Mouse (Mus musculus): Measurements from ENCODE around the gene Capzb.
A peak's percentile ranks its signal among the peaks of the same experiment; 100 is the strongest.

Gene Capzb

DNA sequence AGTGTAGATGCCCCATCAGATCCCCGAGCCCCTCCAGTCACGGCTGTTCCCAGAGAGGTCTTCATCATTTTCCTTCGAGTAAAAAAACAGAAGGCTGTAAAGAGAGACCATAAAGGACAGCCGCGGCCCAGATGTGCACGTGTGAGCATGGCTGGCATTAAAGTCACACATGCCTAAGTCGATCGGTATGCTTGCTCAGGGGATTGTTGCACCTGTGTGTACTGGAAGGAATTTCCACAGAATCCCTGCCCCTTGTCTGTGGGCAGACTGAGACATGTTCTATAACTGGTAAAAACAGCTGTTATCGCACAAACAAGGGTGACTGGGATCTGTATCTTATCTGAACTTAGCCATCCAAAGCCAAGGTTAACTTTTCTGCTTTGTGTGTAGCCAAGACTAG, 78.9 kb downstream of the Capzb start:
- no peak for DNase-seq

DNA sequence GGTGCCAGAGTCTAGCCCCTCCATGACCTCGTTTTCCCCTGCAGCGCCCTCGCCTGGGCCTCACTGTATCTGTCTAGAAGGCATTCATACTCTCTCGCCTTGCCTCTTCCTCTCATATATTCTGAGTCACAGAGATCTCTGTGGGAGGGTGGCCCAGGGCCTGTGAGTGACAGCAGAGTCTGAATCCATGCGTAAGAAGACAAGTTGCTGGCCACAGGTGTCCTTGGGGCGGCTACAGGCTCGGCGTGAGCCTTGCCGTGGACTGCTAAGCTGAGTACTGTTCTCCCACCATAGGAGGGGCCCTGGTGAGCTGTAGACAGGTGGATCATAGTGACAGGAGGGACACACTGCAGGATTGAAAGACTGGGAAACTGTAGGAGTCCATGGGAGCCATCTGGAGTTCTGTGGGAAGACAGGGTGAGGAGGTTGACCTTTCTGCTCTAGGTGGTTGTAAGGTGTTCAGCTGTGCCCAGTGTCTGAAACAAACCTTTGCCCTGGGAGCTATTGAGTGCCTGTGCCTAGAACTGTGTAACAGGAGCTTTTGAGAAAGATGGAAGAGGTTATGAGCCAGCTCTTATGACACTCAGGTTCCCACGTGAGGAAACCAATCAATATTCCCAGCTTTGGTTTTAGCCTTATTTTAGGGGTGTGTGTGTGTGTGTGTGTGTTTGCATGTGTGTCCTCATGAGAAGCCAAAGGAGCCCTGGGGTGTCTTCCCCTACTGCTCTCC, 80.4 kb downstream of the Capzb start:
- no peak for DNase-seq

DNA sequence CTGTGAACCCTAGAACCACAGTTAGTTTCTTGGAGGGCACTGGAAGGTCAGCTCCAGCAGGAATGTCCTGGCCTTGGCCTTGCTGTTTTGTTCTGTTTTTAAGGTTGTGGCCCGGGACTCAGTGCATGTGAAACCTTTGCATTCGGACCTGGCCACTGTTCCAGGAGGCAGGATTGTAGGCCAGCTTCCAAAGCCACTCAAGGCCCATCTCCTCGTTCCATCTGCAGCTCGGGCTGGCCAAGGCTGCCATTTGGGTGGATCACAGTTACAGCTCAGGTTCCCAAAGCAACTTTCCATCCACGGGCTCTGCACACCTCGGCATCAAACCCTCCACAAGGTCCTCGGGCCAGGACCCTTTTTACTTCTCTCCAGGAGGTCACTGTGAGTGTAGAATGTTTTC, 81.9 kb downstream of the Capzb start:
- DNase-seq: no peak

DNA sequence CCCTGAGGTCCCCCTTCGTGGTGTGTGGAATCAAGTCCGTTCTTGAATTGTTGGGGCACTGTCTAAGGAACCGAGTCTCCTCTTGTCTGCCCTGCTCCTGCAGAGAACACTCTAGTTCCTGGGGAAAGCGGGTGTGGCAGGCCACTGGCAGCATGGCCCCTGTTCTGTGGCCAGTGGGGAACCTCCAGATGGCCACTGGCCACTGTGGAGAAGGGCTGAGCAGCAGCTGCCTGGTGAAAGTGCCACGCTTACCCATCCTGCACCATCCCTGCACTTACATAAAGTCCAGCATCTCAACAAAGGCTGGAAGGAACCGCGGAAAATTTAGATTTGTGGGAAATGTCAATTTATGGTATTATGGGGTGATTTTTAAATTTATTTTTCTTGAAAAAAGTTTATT, 83.7 kb downstream of the Capzb start:
- DNase-seq: no peak

DNA sequence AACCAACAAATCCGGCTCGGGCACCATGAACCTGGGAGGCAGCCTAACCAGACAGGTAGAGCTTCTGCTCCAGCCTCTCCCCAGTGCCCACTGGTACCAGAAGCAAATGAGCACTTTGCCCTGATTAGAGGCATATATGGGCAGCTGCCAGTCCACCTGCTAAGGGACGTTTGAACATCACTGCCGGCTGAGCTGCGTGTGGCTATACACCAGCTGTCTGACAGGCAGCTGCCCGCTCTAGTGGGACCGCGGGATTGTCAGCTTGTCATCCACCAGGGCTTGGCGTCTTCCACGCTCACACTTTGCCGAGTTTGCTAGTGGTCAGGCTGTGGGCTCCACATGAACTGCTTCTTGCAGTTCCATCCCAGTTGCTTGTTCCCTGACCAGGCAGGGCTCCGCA, 87.8 kb downstream of the Capzb start:
- no peak for DNase-seq

DNA sequence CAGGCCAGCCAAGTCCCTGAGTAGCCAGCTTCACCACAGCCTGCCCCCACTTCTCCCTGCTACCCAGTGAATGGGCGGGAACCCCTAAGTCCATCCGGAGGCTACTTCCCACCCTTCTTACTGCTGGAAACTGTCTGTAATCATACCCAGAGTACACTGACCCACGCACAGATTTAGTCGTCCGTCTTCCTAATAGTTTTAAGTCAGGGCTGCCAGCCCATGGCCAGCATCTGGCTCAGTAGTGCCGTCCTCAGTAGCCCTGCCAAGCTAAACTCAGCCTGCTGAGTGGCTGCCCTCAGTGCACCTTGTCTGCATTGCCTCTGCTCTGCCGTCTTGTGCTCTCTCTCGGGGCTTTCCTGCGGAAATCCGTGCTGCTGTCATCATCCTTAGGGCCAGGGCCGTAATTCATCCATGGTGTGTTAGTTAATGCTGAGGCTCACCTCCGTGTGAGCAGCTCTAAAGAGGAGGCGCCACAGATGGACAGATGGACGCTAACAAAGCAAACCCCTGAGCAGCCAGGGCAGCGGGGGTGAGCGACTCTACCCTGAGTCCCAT, 89.2 kb downstream of the Capzb start:
- no peak for DNase-seq

DNA sequence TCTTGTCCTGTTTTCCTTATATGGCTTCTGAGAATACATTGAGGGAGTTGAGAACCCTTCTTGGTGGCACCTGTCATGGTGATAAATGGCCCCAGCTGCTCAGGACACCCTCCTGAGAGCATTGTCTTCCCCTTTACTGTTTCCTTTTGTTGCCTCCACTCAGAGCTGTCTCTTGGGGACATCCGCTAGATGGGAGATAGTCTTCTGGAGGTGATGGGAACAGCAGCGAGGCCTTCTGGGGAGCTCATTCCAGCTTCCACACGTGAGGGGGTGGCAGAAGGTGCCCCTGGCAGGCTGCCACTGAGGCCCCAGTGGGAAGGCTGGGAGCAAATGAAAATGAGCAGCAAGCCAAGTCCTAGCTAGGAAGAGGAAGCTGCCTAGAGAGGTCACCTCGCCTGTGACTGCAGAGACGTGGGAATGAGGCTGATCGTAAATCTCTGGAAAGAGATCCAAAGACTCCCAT, 90.3 kb downstream of the Capzb start:
- peak; percentile 24 for DNase-seq

DNA sequence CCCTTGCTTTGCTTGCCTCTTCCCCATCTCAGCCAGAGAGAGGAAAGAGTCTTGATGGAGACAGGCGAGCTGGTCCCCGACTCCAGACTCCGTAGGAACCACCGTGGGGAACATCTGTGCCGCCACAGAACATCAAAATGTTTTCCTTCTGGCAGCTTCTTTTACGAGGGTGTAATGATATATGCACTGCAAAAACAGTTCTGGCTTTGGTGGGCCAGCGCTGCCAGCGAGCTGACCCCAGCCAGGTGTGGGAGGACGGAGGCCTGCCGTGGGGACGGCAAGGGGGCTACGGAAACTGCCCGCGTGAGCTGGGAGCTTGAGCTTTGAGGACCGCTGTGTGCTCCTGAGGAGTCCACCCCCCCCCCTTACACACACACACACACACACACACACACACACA, 92.2 kb downstream of the Capzb start:
- DNase-seq: peak; percentile 12

DNA sequence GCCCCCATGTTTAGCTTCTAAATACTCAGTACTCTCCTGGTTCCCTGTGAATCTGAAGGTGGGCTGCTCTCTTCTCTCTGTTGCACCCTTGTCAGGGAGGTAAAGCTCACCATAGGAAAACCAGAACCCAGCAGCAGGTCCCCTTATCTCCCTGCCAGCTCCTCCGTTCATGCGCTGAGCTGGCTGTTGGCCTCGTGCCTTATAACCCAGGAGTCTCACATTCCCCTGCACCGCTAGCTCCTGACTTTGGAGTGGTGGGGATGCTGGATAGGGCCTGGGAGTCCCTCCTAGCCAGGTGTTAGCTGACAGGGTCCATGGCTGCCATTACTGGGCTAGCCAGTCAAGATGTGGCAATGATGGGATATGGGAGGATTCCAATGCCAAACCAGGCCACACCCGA, 93.5 kb downstream of the Capzb start:
- DNase-seq: no peak

DNA sequence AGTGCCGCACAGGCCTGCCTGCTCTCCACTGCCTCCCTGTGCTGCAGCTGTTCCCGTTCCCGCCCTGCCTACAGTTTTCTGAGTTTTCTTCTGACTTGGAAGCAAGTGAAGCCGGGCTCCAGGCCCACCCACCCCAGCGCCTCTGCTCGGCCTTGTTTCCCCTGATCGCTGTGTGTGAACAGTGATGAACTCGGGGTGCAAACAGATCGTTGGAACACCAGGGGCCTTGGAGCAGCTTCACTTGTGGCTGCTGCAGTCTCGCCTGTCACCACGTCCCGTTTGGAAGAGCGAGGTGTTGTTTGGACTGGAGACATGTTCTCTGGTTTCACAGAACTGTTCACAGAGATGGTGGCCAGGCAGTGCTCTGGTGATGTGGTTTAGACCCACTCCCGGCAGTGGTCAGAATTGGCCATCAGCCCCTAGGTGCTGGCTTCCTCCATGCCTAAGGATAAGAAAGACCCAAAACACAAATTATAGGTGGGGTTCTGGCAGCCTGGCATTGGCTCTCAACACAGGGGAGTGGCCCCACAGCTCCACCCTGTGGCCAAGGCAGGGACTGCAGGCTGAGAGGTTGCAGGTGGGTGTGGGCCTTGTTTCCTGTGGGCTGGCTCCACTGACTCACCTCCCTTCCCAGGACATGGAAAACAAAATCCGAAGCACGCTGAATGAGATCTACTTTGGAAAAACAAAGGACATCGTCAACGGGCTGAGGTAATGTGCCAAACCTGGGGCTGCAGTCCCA, 94.6 kb downstream of the Capzb start:
- DNase-seq: peak; percentile 56

DNA sequence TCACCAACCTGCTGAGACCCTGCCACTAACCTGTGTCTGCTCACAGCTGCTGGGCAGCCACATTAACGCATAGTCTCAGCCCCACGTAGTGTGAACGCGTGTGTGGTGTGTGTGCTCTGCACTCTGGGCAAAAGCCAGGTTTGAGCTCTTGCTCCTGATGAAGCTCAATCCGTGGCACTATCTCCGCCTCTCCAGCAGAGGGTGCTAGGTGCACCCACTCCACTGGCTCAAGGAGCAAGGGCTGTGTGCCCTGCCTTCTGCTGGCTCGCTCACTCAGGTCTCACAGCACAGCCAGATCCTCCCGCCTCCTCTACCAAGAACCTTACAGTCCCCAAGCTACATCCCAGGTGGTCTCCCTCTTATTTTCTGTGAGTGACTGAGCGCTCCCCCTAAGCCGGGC, 96.3 kb downstream of the Capzb start:
- DNase-seq: peak; percentile 68

DNA sequence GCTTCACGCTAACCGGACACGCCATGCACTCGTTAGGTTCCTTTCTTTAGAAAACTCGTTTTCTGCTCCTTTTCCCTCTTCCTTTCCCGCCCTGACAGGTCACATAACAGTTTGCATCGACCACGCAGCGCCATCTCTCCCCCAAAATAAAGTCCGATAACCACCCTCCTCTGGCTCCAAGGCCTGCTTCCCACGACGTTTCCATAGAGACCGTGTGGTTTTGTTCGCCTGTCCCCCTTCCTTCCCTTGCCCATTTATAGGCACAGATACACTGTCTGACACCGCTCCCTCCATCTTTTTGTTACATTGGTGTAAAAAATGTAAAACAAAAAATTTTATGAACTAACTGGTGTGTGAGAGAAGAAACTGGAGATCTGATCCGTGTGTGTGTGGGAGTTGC, 98.4 kb downstream of the Capzb start:
- no peak for DNase-seq

DNA sequence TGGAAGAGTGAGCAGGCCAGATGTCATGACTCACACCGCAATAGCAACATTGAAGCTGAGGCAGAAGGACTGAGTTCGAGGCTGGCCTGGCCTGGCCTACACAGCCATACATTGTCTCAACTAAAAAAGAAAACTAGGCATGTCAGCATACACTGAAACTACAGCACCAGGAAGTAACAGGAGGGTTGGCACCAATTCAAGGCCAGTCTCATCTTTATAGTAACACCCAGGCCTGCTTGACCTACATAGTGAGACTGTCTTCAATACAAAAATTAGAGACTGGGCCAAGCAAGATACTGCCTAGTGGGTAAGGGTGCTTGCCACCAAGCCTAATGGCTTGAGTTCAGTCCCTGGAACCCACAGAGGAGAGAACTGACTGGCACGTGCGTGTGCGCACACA, 99.3 kb downstream of the Capzb start:
- DNase-seq: no peak

DNA sequence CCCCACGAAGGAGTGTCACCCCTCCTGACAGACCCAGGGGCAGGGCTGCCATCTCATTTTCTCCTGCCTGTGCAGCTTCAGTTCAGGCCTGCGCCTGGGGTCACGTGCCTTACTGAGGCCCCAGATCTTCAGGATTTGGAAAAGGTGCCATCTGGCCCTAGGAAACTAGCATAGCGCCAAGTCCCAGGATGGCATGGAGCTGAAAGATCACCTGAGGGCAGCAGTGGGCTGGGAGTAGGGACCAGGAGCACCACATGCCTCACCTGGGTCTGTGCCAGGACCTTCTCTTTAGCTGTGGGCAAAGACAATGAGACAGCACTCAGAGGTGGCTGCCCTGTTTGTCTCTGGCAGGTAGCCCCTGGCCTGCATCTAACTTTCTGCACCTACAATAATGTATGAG, 104.9 kb downstream of the Capzb start:
- no peak for DNase-seq

DNA sequence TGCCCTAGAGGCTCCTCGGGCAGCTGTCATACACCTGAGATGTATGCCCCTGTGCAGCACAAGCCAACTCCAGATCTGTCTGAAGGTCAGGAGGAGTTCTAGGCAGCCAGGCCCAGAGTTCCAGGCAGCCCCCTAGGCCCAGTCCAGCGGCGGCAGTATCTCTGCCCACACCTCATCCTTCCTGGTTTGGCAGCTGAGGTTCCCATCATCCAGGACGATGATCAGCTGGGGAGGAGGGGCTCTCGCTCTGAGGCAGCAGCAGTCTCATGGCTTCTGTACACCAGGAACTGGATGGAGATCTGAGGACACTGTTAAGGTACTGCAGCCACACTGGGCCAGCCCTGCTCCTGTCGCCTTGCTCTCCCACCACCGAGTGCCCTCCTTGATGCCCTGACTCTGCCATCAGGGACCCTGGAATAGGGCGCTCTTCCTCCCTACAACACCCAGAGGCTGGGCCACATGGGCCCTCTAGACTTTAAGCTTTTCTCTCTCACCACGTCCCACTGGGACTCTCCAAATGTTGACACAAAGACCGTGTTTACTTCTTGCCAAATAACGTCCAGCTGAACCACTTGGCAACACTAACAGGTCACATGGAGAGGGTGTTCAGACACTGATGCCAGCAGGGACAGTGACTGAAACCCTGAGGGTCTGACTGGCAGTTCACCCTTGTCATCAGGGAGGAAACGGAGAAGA, 106.1 kb downstream of the Capzb start:
- DNase-seq: no peak

DNA sequence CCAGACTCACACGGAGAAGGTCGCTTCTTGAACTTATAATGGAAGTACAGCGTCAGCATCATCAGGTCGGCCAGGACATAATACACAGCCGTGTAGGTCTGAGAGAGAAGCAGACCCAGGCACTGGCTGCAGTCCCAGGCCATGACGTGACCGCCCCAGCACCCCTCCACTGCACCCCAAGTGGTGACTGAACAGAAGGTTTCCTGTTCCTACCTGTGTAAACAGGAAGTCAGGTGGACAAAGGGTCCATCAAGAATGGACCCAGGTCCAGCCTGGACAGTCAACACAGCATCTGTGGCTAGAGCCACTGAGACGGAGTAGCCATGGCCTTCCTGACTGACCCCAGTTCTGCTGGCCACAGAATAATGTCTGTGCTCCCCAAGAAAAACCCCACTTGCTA, 109.1 kb downstream of the Capzb start:
- no peak for DNase-seq

DNA sequence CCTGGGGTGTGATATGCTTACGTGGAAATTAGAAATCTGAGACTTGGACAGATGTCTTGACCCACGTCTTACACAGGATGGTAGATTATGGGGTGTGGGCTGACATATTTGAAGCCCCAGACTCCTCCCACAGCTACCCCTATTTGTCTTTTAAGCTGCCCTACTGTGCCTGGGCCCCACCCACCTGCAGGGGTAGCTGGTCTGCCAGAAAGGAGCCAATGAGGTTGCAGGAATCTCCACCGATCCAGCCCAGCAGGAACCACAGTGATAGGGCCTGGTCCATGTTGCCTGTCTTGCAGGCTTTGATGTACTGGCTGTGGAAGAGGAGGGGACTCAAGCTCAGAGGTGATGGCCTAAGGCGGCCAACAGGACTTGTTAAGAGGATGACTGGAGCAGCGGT, 109.5 kb downstream of the Capzb start:
- DNase-seq: no peak

DNA sequence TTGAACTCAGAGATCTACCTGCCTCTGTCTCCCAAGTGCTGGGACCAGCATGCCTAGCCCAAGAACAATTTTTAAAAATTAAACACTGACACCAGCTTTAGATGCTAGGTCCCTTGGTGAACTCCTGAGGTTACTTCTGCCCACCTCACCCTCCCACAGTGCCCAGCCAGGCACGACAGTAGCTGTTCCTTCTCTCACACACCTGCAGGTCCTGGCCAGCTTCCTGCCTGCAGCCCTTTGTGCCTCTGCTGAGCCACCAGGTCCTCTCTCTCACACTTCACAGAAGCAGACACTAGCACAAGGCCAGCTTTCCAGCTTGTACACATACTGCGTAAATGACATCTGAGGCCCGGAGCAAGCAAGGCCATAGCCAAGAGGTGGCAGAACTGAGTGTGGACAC, 112.8 kb downstream of the Capzb start:
- no peak for DNase-seq

DNA sequence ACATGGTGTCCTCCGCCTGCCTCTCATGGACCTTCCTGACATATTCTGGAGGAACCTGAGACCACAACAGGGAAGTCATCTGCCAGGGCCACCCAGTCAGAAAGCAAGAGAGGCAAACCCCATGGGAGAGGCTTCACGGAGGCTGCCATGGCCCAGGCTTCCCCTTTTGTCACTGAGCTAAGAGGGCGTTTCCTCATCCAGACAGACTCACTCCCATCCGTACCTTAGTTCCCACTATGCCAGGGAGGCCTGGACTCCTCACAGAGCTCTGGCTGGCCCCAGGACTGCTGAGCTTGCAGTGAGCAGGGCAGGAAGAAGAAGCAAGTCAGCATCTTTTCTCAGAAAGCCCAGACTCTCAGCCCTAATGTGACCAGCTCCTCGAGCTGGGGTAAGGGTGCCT, 115.2 kb downstream of the Capzb start:
- DNase-seq: no peak

DNA sequence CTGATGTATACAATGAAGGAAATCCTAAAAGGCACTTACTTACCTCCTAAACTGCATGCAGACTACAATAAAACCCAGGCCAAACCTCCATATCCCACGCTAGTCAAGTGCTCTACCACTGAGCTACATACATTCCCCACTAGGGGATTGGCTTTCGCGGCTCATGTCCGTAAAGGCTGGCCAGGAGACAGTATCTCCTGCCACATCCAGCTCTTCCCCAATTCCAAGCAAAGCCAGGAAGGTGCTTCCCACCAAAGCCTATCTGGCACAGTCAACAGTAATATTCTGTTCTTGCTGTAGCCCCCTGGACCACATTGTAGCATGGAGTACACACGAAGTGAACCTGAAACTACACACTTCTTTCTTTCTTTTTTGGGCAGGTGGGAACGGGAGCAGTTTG, 117.0 kb downstream of the Capzb start:
- DNase-seq: peak; percentile 33

DNA sequence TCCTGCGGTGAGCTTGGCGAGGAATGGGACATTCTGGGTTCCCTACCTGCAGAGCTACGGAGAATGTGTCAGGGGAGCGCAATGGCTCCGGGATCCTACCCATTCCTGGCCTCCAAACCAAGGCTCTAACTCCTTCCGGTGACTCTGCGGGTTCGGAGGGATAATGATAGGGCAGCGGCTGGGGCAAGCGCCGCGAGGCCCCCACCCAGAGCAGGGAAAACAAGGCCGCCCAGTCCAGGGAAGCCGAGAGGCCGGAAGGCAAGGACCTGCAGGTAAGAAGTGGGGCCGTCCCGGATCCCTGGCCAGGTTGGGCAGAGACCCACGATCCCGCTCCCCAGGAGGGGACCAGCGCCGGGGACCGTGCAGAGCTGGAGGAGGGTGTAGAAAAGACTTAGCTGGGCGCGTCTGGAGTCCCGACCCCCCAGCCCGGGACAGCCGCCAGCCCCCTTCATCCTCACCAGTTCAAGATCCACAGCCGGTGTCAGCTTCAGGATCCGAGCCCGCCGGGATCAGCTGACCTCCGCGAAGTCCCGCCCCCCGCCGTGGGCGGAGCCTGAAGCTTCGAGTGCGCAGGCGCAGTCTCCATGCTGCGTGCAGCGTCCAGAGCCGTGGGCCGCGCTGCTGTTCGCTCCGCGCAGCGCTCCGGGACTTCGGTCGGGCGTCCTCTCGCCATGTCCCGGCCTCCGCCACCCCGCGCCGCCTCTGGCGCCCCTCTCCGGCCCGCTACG, 117.6 kb downstream of the Capzb start, which contains the start of the genes Pqlc2 and Akr7a5:
Pqlc2 (minus strand) TSS at position 538 of the 728 bp plus-strand sequence.
Akr7a5 (plus strand) TSS at position 574 of the 728 bp plus-strand sequence.
- peak; percentile 97 for DNase-seq

DNA sequence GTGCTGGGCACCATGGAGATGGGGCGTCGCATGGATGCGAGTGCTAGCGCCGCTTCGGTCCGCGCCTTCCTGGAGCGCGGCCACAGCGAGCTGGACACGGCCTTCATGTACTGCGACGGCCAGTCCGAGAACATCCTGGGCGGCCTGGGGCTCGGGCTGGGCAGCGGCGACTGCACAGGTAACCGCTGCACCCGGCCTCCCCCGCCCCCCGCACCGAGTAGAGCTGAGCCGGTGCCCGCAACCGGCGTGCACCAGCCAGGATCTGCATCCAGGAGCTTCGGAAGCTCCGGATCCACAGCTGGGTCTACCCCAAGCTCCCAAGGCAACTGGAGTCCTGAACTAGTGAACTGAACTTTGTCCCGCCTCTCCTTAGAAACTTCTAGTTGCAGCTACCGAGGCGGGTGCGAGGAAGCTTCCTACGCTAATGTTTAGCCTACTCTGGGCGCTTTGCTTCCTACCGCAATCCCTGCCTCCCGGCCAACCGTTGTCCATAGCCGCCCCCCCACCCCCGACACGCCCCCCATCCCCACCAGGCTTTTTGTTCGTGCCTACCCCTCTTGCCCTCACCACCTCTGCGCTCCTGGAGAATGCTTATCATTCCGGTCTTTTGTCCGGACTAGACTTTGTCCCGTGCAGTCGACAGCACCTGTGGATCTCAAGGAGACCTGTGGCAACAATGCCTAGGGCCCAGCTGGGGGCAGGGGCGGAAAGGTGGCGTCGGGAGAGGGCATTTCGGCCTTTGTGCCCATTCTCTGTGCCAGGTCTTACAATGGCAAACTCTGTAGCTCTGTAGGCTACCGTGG, 118.4 kb downstream of the Capzb start:
- DNase-seq: peak; percentile 56
